Comparison of ENCODE assay signal across 19 mouse cellular contexts in the genomic region with DNA sequence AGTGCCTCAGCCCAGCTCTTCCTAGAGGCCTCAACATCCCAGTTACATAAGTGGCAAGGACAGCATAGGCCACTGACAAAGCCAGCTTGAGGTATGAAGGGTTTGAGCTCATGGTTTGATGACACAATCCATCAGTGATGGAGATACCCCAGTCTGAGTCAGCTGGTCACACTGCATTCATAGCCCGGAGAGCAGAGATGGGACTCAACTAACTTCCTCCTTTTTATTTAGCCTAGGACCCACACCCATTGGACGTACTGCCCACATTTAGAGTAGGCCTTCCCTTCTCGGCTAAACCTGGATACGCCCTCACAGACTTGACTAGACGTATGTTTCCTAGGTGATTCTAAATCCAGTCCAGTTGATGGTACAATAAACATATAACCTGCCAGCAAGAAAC. TPM values are rescaled to one million over a fixed set of nuclear protein-coding genes. Genes with fewer than 3 reads are reported as not detected.
A peak's percentile ranks its signal among the peaks of the same experiment; 100 is the strongest.
DNase-seq lines count a peak whose midpoint lies in the region; ATAC-seq and TF ChIP-seq lines count a peak whose summit lies in the region.
"Had no signal": no experiment of that assay in that cellular context is flagged by ENCODE, and none has a peak within 500 bp of the region (broad histone marks: within the 10 kb centered on the region; RNA-seq: fewer than 3 reads in every experiment).

No protein-coding gene starts in this region.

- peak; percentile 70 for DNase-seq in lung, postnatal 0 days (ENCODE audit: low spot score)
- DNase-seq in lung, adult 2 months = no peak
- DNase-seq in lung, postnatal 25 days (ENCODE audit: low spot score) = peak; percentile 46
- no peak for DNase-seq in cerebellum, adult 9-10 months
- no peak for DNase-seq in neural tube, embryonic 10.5 days (ENCODE audit: extremely low spot score, low spot score)
- DNase-seq: B cell, adult 2 months; cerebellum, postnatal 14 days; kidney, adult 11 months; kidney, postnatal 25 days; layer of hippocampus, adult 9-11 months; midbrain, embryonic 14.5 days; right cerebral cortex, postnatal 14 days; thymus, postnatal 25 days had no signal

- TF ChIP-seq POLR2A in lung, adult 2 months (IDR thresholded peaks at IDR 0.05; ENCODE audit: borderline replicate concordance, extremely low read depth, low read depth, low read length) = no peak

- no peaks in the 10 kb centered on the region for H3K9me3 ChIP-seq in intestine, embryonic 16.5 days (ENCODE audit: control insufficient read depth, low read length)
- no peaks in the 10 kb centered on the region for H3K9me3 ChIP-seq in intestine, postnatal 0 days (ENCODE audit: control insufficient read depth)
- no peaks in the 10 kb centered on the region for H3K9me3 ChIP-seq in lung, postnatal 0 days (ENCODE audit: low read length)
- H3K9me3 ChIP-seq: forebrain, embryonic 13.5 days; heart, embryonic 15.5 days; hindbrain, embryonic 13.5 days had no signal

- no peak for TF ChIP-seq CTCF in intestine, postnatal 0 days (IDR thresholded peaks at IDR 0.05; ENCODE audit: low read depth)
- TF ChIP-seq CTCF in lung, postnatal 0 days (IDR thresholded peaks at IDR 0.05) = no peak
- no peak for TF ChIP-seq CTCF in lung, adult 2 months (IDR thresholded peaks at IDR 0.05; ENCODE audit: insufficient read depth, low read length)

- H3K27ac ChIP-seq in intestine, embryonic 16.5 days (ENCODE audit: low read length) = peak overlapping the region; percentile 61; the same call in 1 of the 2 replicates
- H3K27ac ChIP-seq in intestine, postnatal 0 days (ENCODE audit: low read depth, low read length) = no peak overlapping the region
- peak overlapping the region; percentile 86 for H3K27ac ChIP-seq in lung, postnatal 0 days (ENCODE audit: low read length)
- H3K27ac ChIP-seq: forebrain, embryonic 13.5 days; heart, embryonic 15.5 days; hindbrain, embryonic 13.5 days had no signal

- peaks cover 3% of the 10 kb centered on the region; the same call in 1 of the 2 replicates for H3K36me3 ChIP-seq in intestine, embryonic 16.5 days (ENCODE audit: control insufficient read depth, insufficient read depth, low read length)
- no peaks in the 10 kb centered on the region for H3K36me3 ChIP-seq in intestine, postnatal 0 days (ENCODE audit: control insufficient read depth, insufficient read depth)
- H3K36me3 ChIP-seq in lung, postnatal 0 days (ENCODE audit: insufficient read depth, low read length) = no peaks in the 10 kb centered on the region
- H3K36me3 ChIP-seq: heart, embryonic 15.5 days; hindbrain, embryonic 13.5 days had no signal

- no peak; the same call in 1 of the 2 replicates for TF ChIP-seq EP300 in lung, postnatal 0 days (IDR thresholded peaks at IDR 0.05)

- H3K4me3 ChIP-seq in intestine, embryonic 16.5 days (ENCODE audit: low read length) = no peak overlapping the region
- H3K4me3 ChIP-seq in intestine, postnatal 0 days (ENCODE audit: low read depth, low read length) = no peak overlapping the region
- no peak overlapping the region for H3K4me3 ChIP-seq in lung, postnatal 0 days (ENCODE audit: low read depth, low read length)
- no peak overlapping the region for H3K4me3 ChIP-seq in lung, adult 2 months (replicated peaks; ENCODE audit: extremely low read depth, low read depth, low read length)
- H3K4me3 ChIP-seq: forebrain, embryonic 13.5 days; heart, embryonic 15.5 days; hindbrain, embryonic 13.5 days had no signal

- H3K9ac ChIP-seq in intestine, embryonic 16.5 days (ENCODE audit: low read depth, low read length) = no peak overlapping the region
- H3K9ac ChIP-seq in intestine, postnatal 0 days (ENCODE audit: low read depth, low read length) = no peak overlapping the region
- H3K9ac ChIP-seq in lung, postnatal 0 days (replicated peaks; ENCODE audit: low read depth) = no peak overlapping the region
- H3K9ac ChIP-seq: forebrain, embryonic 13.5 days; heart, embryonic 15.5 days had no signal

- peaks cover 26% of the 10 kb centered on the region for H3K4me1 ChIP-seq in intestine, embryonic 16.5 days (ENCODE audit: control insufficient read depth, insufficient read depth, low read length)
- peaks cover 8% of the 10 kb centered on the region; the same call in 1 of the 2 replicates for H3K4me1 ChIP-seq in intestine, postnatal 0 days (replicated peaks; ENCODE audit: control insufficient read depth, insufficient read depth, low read length)
- peaks cover 13% of the 10 kb centered on the region for H3K4me1 ChIP-seq in lung, postnatal 0 days (ENCODE audit: insufficient read depth, low read depth, low read length)
- H3K4me1 ChIP-seq in lung, adult 2 months (ENCODE audit: control insufficient read depth, insufficient read depth, low read length) = peaks cover 47% of the 10 kb centered on the region
- H3K4me1 ChIP-seq: forebrain, embryonic 13.5 days; hindbrain, embryonic 13.5 days had no signal

- no peaks in the 10 kb centered on the region for H3K27me3 ChIP-seq in intestine, embryonic 16.5 days (replicated peaks; ENCODE audit: control insufficient read depth, insufficient read depth, low read length)
- no peaks in the 10 kb centered on the region for H3K27me3 ChIP-seq in intestine, postnatal 0 days (replicated peaks; ENCODE audit: control insufficient read depth, insufficient read depth, low read length)
- no peaks in the 10 kb centered on the region for H3K27me3 ChIP-seq in lung, postnatal 0 days (replicated peaks; ENCODE audit: insufficient read depth, low read length)
- H3K27me3 ChIP-seq: forebrain, embryonic 13.5 days; heart, embryonic 15.5 days; hindbrain, embryonic 13.5 days had no signal

- WGBS in intestine, embryonic 16.5 days = 74% methylated on average over 5 of the region's 5 CpGs
- 62% methylated on average over 5 of the region's 5 CpGs for WGBS in intestine, postnatal 0 days
- WGBS in lung, postnatal 0 days = 51% methylated on average over 5 of the region's 5 CpGs
- 42% methylated on average over 5 of the region's 5 CpGs for WGBS in lung, adult 2 months

- ATAC-seq in intestine, embryonic 16.5 days = no peak
- no peak for ATAC-seq in intestine, postnatal 0 days
- ATAC-seq in lung, postnatal 0 days = peak; percentile 16; the same call in 1 of the 2 replicates
- ATAC-seq in neutrophil, adult 5-6 weeks (ENCODE audit: extremely low read depth, insufficient number of reproducible peaks, low FRiP score, poor library complexity, severe bottlenecking) = peak; percentile 45; the same call in 1 of the 2 replicates
- ATAC-seq: forebrain, embryonic 13.5 days had no signal

- no peak overlapping the region for H3K4me2 ChIP-seq in intestine, embryonic 16.5 days (ENCODE audit: low read depth, low read length)
- no peak overlapping the region for H3K4me2 ChIP-seq in intestine, postnatal 0 days (replicated peaks; ENCODE audit: low read depth)
- H3K4me2 ChIP-seq in lung, postnatal 0 days (replicated peaks; ENCODE audit: low read depth, low read length) = no peak overlapping the region
- H3K4me2 ChIP-seq: forebrain, embryonic 13.5 days; heart, embryonic 15.5 days; hindbrain, embryonic 13.5 days had no signal

RNA-seq across cellular contexts. Expression of a gene that starts 56.2 kb away (rescaled TPM):
- 76.4 and 81.6 TPM in 2 replicates for polyA plus RNA-seq in intestine, embryonic 16.5 days (2015; fragmentation: Nextera tagmentation; extraction: Ambion mirVana)
- polyA plus RNA-seq in intestine, postnatal 0 days (2015; fragmentation: Nextera tagmentation; extraction: Ambion mirVana) = 40.9 and 47.3 TPM in 2 replicates
- polyA plus RNA-seq in lung, postnatal 0 days (2015; fragmentation: Nextera tagmentation; extraction: Ambion mirVana) = 46.7 and 51.7 TPM in 2 replicates
- 61.4 and 85.2 TPM in 2 replicates for polyA plus RNA-seq in lung, adult 2 months (2012; rRNA removed)
- total RNA-seq in neutrophil, adult 5-6 weeks (2017) = 66.8 TPM in 2 replicates

RNA-seq across cellular contexts. Expression of a gene that starts 58.2 kb away (rescaled TPM):
- 77.9 and 86.6 TPM in 2 replicates for polyA plus RNA-seq in intestine, embryonic 16.5 days (2015; fragmentation: Nextera tagmentation; extraction: Ambion mirVana)
- 119 and 124 TPM in 2 replicates for polyA plus RNA-seq in intestine, postnatal 0 days (2015; fragmentation: Nextera tagmentation; extraction: Ambion mirVana)
- 41.1 and 44.2 TPM in 2 replicates for polyA plus RNA-seq in lung, postnatal 0 days (2015; fragmentation: Nextera tagmentation; extraction: Ambion mirVana)
- polyA plus RNA-seq in lung, adult 2 months (2012; rRNA removed) = 27.2 and 31.1 TPM in 2 replicates
- total RNA-seq in neutrophil, adult 5-6 weeks (2017) = 7.4 and 15.2 TPM in 2 replicates

Comparison
In these comparisons a context has a peak if more than half of its experiments do, and no peak if none do; other contexts are left out.
1. DNase-seq: peak in lung, postnatal 0 days (single experiment) and lung, postnatal 25 days (single experiment); none in lung, adult 2 months (single experiment), cerebellum, adult 9-10 months (single experiment) and neural tube, embryonic 10.5 days (single experiment).
2. ATAC-seq: peak in lung, postnatal 0 days (single experiment) and neutrophil, adult 5-6 weeks (single experiment); none in intestine, embryonic 16.5 days (single experiment) and intestine, postnatal 0 days (single experiment).